Mouse (Mus musculus): ENCODE data around the gene Cep131. TPM values are rescaled to one million over a fixed set of nuclear protein-coding genes. Genes with fewer than 3 reads are reported as not detected.

Cep131 gene
- total RNA-seq, 2 experiments from 2014 or later: 31.7 to 37.2 TPM

DNA sequence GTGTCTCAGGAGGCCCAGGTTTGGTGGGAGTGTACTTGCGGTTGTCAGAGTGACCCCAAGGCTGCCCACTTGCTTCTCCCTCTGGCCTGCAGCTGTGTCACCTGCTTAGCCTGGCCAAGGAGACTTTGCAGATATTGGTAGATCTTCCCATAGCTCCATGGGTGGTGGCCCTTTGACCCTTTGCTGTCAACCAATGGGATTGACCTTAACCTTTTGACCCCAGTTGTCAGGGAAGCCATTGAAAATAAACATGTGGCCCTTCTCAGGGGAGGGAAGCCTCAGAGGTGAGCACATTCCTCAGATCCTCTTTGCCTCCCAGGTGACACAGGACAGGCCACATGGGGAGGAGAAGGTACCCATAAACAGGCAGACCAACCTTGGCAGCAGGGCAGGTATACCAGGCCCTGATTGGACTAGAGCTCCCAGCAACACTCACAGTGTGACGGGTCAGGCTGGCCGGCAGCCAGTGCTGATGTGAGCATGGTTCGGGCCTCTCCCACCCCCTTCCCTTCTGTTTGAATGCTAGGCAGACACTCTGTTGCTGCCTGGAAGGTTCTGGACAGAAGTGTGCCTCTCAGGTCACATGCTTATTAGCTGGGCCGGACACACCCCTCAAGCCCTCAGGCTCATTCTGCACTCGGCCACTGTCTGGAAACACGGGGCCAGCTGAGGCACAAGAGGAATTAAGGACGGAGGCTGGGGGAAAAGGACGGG lies 57.0 kb downstream of the Cep131 start:
- DNase-seq (ENCODE audit: extremely low spot score in 1 of 2, low spot score in 1 of 2): no peak

DNA sequence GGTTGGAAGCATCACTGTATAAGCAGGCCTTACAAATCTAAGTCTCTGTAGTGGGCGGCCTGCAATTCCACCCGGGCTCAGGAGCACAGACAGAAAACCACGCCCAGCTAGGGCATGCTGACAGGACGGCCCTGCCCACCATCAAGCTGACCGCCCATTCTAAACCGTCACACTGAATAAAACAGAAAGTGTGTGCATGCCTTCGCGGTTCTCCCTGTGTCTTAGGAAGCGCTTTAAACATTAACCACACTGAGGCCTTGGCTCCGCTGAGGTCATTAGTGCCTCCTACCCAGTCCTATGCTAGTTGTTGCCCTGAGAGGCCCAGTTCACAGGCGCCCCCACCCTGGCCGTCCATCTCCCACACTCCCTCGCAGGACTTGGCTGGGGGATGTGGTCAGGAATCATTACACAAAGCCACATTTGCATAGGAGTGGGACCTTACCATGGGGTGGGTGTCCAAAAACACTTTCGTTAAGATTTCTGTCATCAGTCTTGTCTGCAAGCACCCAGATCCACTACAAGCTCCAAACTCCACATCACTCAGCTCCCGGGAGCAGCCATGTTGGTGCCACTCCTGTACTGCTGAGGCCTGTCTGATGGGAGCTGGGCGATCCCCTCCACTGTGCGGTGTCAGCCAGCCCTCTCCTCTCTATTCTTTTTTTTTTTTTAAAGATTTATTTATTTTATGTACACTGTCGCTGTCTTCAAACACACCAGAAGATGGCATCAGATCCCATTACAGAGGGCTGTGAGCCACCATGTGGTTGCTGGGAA lies 58.1 kb downstream of the Cep131 start:
- no peak for DNase-seq (ENCODE audit: extremely low spot score in 1 of 2, low spot score in 1 of 2)

DNA sequence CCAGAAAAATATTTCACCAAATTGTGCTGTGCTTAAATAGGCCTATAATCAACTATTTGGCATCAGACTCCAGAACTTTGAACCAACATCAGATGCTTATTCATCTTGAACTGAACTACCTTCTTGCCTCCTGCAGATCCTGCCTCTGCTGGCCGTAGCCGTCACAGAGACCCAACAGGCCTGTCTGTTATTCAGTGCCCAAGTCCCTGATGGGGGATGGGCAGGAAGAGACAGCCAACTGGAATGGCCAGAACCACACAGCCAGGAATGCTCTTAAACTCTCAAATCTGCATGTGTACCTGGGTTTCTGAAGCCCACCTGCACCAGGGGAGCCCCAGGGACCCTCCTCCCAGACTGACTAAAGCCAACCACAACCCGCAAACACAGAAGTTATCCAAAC lies 59.7 kb downstream of the Cep131 start:
- no peak for DNase-seq (ENCODE audit: extremely low spot score in 1 of 2, low spot score in 1 of 2)

DNA sequence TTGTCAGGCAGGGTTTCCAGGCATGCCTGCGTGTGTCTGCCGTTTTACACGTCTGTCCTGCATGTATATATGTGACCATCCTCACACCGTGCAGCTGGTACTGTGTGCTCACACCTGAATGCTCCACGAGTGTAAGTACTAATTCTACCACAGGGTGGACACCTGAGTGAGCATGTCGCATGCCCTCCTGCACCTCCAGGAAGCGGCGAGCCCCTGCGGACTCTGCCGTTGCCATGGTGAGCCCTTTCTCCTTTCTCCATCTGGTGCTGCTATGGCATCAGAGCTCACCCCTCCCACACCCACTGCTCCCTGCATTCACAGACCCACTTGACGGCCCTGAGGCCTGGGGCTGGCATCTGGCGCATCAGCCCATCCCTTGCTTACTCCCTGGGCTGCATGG lies 63.8 kb downstream of the Cep131 start:
- no peak for DNase-seq (ENCODE audit: extremely low spot score in 1 of 2, low spot score in 1 of 2)

DNA sequence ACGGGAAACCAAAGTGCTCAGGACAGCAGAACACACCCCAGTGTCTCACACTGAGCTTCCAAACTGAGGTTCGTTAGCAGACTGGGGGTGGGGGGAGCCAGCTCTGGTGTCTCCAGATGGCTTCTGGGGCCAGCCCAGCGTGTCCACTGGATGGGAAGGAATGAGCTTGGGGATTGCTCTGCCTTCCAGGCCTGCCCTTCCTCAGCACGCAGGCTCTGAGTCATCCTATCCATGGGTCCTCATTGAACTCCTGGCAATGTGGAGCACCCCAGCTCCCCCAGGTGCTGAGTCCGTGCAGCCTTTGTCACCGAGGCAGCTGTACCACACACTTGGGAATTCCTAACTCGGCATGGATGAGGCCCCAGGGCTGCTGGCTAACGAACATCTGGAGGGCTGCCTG lies 64.4 kb downstream of the Cep131 start:
- DNase-seq (ENCODE audit: extremely low spot score in 1 of 2, low spot score in 1 of 2): no peak

DNA sequence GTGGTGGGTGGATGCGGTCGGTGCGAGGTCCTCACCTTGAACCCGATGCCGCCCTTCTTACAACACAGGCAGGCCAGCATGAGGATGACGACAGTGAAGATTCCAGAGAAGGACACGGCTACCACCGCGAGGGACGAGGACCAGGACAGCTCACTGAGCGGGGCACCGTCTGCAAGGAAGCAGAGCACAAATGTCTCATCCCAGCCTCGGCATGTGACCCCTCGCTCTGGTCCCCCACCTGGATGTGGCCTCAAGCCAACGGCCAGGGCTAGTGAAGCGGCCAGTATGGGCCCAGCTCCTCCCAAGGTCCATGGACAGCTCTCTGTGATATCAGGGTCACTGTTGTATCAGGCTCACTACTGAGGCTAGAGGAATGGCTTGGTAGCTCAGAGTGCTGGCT lies 65.3 kb downstream of the Cep131 start:
- no peak for DNase-seq (ENCODE audit: extremely low spot score in 1 of 2, low spot score in 1 of 2)

DNA sequence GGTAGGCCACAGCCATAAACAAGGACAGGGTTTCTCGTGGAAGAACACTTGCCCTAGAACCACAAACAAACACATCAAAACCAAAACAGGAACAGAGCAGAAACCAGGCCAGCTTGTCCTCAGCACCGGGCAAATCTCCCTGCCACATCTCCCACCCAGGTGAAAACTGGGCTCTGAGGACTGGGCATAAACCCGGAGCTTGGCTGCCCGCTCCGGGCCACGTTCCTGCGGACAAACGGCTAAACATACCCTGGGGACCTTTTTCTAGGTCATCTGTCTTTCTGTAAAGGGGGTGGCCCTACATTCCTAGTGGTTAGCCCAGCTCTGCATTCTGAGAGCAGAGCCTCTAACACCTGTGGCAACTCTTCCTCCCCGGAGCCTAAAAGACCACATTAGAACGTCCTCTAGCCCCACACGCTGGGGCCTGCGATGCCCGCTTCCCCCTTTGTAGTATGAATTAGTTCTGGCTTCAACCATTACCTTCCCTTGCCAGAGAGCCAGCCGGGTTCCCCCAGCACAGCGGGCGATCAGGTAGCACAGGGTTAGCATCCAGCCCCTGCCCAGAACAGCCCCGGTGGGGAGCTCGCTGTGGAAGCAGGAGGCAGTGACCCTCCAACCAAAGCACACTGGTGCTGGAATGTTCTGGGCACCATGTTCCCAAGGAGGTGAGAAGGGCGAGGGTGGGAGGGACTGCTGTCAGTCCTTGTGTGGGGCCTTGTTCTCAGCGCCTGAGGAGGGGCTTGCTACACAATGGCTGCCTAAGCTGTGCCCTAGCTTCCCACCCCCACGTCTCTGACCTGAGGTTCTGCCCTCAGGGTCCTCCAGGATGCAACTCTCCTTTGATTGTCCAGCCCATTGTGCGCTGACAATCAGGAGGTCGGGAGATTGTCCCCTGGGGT lies 66.8 kb downstream of the Cep131 start:
- DNase-seq (ENCODE audit: extremely low spot score in 1 of 2, low spot score in 1 of 2): no peak

DNA sequence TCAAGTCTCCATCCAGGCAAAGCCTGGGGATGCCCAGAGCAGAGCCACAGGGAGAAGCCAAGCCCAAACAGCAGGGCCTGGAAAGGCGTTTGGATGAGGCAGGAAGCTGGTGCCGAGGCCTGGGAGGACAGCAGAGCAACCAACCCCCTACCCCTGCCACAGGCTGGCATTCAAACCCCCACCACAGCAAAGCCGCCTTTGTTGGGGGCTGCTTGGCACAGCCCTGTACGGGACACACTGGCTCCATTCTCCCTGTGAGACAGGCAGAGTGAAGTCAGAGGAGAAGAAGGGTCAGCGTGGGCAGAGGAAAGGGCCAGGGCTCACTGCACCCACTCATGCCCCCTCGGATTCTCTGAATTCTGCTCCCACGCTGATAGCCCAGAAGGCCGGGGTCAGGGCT lies 69.6 kb downstream of the Cep131 start:
- DNase-seq (ENCODE audit: extremely low spot score in 1 of 2, low spot score in 1 of 2): no peak

DNA sequence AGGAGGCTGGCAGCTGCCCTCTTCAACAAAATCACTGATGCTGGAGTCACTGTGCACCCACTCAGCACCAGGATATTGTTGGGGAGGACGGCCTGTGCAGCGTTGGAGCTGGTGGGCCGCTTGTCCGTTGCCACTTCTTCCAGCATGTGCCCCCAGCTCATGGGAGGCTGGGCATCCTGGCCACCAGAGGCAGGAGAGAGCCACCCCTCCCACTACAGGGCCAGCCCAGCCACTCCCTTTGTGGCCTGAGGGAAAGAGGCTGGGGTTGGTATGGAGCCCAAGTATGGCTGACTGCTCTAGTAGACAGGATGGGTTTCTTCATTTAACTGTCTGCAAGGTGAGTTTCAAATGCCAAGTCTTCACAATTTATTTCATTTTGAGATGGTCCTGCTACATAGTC lies 71.9 kb downstream of the Cep131 start:
- DNase-seq (ENCODE audit: extremely low spot score in 1 of 2, low spot score in 1 of 2): no peak

Small RNAs within 50 kb of the gene (microRNA-seq; reads per million reads assigned to microRNA genes)
- gene Gm25948 (0 to 0.18 reads per million in 2 experiments), gene Mir3065 (0 reads per million in 2 experiments), gene Mir338 (0 reads per million in 2 experiments)

Other genes with a start within 250 kb of the Cep131 start
- gene Chmp6, start 173.4 kb downstream of the Cep131 start, total RNA-seq (2021): 10 to 100 TPM; 38.0 to 39.7 TPM
- 100 to 1,000 TPM; 226 to 231 TPM for gene Baiap2, start 144.1 kb downstream of the Cep131 start, total RNA-seq (2021)
- 100 to 1,000 TPM; 221 to 225 TPM for gene Aatk, start 39.7 kb downstream of the Cep131 start, total RNA-seq (2021)
- gene Tepsin, start 11.9 kb upstream of the Cep131 start, total RNA-seq (2021): 10 to 100 TPM; 15.8 to 17.6 TPM
- 10 to 100 TPM; 36.0 to 45.9 TPM for gene Ndufaf8, start 12.1 kb upstream of the Cep131 start, total RNA-seq (2021)
- gene Slc38a10, start 64.5 kb upstream of the Cep131 start, total RNA-seq (2021): 10 to 100 TPM; 85.3 to 88.5 TPM
- 10 to 100 TPM; 17.7 to 22.6 TPM for gene Bahcc1, start 146.1 kb upstream of the Cep131 start, total RNA-seq (2021)

Data from layer of hippocampus, postnatal 25 days (tissue).